8 mouse cellular contexts compared by ENCODE assay signal in genomic region chr19:42744162-42744586, GRCm38 (mm10). TPM values are rescaled to one million over a fixed set of nuclear protein-coding genes. Genes with fewer than 3 reads are reported as not detected.
DNase-seq lines count a peak whose midpoint lies in the region; ATAC-seq lines count a peak whose summit lies in the region.

No protein-coding gene starts in this region.

- 25% methylated on average over 4 of the region's 4 CpGs for WGBS in hindbrain, embryonic 13.5 days

- H3K4me2 ChIP-seq in hindbrain, embryonic 13.5 days: no peak overlapping the region

- H3K9ac ChIP-seq in hindbrain, embryonic 13.5 days: no peak overlapping the region

- ATAC-seq in hindbrain, embryonic 13.5 days (ENCODE audit: low FRiP score): peak; percentile 81

- H3K4me3 ChIP-seq in hindbrain, embryonic 13.5 days: no peak overlapping the region

- DNase-seq in kidney, adult 18-20 months: peak; percentile 55
- no peak for DNase-seq in kidney, adult 11 months
- peak; percentile 74 to 76 for DNase-seq in cerebellum, postnatal 14 days
- DNase-seq in frontal cortex, postnatal 14 days (ENCODE audit: low spot score in 2 of 2): peak; percentile 31 to 50
- DNase-seq in left cerebral cortex, adult 11 months (ENCODE audit: low spot score): peak; percentile 29
- DNase-seq in lung, postnatal 14 days: peak; percentile 64
- peak; percentile 78 to 84 for DNase-seq in right cerebral cortex, postnatal 10 days (ENCODE audit: low spot score in 2 of 2)

- peaks cover 15% of the 10 kb centered on the region; the same call in 1 of the 2 replicates for H3K27me3 ChIP-seq in hindbrain, embryonic 13.5 days

- no peak overlapping the region for H3K27ac ChIP-seq in hindbrain, embryonic 13.5 days

- peaks cover 16% of the 10 kb centered on the region for H3K4me1 ChIP-seq in hindbrain, embryonic 13.5 days (replicated peaks)

- H3K9me3 ChIP-seq in hindbrain, embryonic 13.5 days: no peaks in the 10 kb centered on the region

- no peaks in the 10 kb centered on the region for H3K36me3 ChIP-seq in hindbrain, embryonic 13.5 days

RNA-seq across cellular contexts. Expression of gene Pyroxd2, which starts 8.4 kb away (rescaled TPM):
- 1.7 and 2.2 TPM in 2 replicates for polyA plus RNA-seq in hindbrain, embryonic 13.5 days (2015; fragmentation: Nextera tagmentation; extraction: Ambion mirVana)

RNA-seq across cellular contexts. Expression of gene Hps1, which starts 35.6 kb away (rescaled TPM):
- 11.4 and 12.2 TPM in 2 replicates for polyA plus RNA-seq in hindbrain, embryonic 13.5 days (2015; fragmentation: Nextera tagmentation; extraction: Ambion mirVana)
